Mouse (Mus musculus): ENCODE results near the gene Prpf18.
"Not testable (repeated sequence)": the region's sequence is repeated elsewhere in the genome, so short reads cannot be mapped to it uniquely, and the experiment has no call there.

The Prpf18 gene

DNA sequence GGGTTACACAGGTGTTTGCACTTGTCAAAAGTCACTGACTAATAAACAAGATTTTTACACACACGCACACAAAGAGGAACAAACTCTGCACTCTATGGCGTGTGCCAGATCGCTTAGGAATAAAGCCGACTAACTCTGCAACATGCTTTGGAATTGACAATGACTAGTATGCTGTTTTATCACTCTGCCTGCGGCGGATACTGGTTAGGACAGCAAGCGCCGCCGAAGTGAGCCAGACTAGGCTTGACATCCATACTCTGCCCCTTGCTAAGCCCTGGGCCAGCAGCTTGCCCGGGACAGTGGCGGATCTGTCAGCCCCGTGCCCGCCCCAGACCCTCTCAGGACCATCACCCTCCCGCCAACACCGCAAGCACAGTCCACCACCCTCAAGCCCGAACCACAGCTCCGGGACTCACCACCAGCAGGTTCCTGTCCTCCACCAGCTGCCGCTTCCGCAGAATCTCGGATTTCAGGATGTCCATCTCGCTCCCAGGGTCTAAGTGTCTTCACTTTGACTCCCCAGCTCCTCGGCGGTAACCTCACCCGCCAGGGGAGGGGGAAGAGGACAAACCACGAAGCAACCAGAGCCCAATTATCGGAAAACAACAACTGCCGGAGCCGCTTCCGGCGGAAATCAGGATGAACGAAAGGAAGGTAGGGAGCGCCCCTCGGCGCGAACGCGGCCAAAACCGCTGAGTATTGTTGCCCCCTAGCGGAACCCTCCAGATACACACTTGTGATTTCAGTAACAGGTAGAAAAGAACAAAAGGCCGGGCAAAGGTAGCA lies at the start of gene Prpf18:
Gene Prpf18, minus strand, starts transcription at position 614 of the 786 bp plus-strand sequence.
- DNase-seq (ENCODE audit: inconsistent age in 2 of 2, low spot score in 1 of 2) = peak; percentile 90 to 97

GRCm38 (mm10) chr2:4679886-4680285 lies 28.0 kb upstream of the Prpf18 start:
- DNase-seq (ENCODE audit: inconsistent age in 2 of 2, low spot score in 1 of 2) = no peak

- DNase-seq (ENCODE audit: inconsistent age in 2 of 2, low spot score in 1 of 2) = peak; percentile 70 to 73
Observed at GRCm38 (mm10) chr2:4671636-4672035, 19.7 kb upstream of the Prpf18 start.

GRCm38 (mm10) chr2:4669701-4670100 lies 17.8 kb upstream of the Prpf18 start:
- DNase-seq (ENCODE audit: inconsistent age in 2 of 2, low spot score in 1 of 2) = no peak

DNA sequence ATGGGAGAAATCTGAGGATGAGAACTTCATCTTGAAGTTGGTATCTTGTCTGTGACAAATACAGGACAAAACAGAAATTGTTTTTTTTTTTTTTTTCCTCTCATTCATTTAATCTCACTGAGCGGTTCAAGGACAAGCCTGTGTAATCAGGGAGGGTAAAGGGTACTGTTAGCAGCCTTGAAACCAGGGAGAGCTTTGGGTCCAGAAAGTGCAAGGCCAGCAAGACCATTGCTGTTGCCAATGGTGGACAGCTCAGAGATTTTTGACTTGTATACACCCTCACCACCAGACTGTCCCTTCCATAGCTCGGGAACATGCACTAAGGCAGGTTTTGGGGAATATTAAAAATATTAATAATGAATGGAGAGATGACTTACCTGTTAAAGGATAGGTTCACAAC lies 16.7 kb upstream of the Prpf18 start:
- DNase-seq (ENCODE audit: inconsistent age in 2 of 2, low spot score in 1 of 2) = peak; percentile 67 to 86

- peak; percentile 26 to 50 for DNase-seq (ENCODE audit: inconsistent age in 2 of 2, low spot score in 1 of 2)
Observed at GRCm38 (mm10) chr2:4660677-4661076, 8.8 kb upstream of the Prpf18 start.

GRCm38 (mm10) chr2:4649646-4650045 lies 2.3 kb downstream of the Prpf18 start:
- DNase-seq (ENCODE audit: inconsistent age in 2 of 2, low spot score in 1 of 2) = no peak

DNA sequence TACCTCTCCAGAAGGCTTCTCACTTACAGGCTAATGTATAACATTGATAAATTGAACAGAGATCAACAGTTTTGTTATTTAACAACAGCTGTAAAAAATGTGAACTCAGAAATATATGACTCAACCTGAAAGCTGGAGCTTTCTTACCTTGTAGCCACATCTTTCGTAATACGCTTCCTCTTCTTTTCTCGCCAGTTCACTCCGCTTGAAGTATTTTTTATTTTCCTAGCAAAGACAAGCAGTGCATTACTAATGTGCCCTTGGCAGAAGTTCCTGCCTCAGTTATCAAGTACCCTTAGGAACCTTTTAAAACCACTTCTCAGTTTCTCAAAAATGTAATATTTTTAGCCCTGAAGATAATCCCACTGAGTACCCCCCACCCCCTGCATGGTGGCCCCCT lies 3.8 kb downstream of the Prpf18 start:
- peak in 1 of 2 experiments; percentile 46 for DNase-seq (ENCODE audit: inconsistent age in 2 of 2, low spot score in 1 of 2)

- DNase-seq (ENCODE audit: inconsistent age in 2 of 2, low spot score in 1 of 2) = no peak
Observed at GRCm38 (mm10) chr2:4645066-4645465, 6.8 kb downstream of the Prpf18 start.

GRCm38 (mm10) chr2:4638189-4638588 lies 13.7 kb downstream of the Prpf18 start:
- no peak for DNase-seq (ENCODE audit: inconsistent age in 2 of 2, low spot score in 1 of 2)

DNA sequence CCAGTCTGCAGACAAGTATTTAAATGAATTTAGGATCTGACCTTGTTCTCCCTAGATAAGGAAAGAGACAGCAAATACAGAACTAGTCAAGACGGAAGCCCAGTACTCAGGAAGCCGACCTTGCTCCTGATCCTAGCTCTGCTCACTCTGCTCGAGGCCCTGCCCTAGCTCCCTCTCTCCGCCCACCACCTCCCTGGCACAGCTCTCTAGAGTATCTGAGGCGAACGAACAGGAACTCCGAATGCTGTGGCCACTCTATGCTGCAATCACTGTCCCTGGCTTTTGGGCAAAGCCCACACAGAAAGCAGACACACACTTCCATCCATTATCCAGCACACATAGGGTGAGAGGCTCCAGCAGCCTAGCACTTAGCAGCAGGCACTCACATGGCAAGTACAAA lies 15.3 kb downstream of the Prpf18 start:
- DNase-seq (ENCODE audit: inconsistent age in 2 of 2, low spot score in 1 of 2) = peak; percentile 52 to 78

- no peak for DNase-seq (ENCODE audit: inconsistent age in 2 of 2, low spot score in 1 of 2)
Observed at GRCm38 (mm10) chr2:4635804-4636203, 16.1 kb downstream of the Prpf18 start.

- no peak for DNase-seq (ENCODE audit: inconsistent age in 2 of 2, low spot score in 1 of 2)
Observed at GRCm38 (mm10) chr2:4630197-4630835, 21.6 kb downstream of the Prpf18 start.

DNA sequence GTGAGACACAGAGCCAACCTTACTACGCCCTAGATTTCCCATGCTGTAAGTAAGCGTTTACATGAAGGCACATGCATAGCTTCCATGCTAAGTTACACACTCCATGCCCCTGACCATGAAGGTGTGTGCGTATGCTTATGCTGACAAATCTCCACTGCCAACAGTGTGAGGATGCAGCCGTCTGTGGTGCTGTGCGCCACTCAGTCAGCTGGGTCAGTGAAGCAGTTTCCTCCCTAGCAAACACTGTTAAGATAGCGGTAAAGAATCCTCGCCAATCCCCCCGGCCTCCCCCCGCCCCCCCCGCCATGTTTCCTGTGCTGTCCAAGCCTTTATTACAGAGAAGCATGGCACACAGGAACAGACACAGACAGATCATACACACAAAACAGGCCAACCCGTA lies 22.4 kb downstream of the Prpf18 start:
- no peak for DNase-seq (ENCODE audit: inconsistent age in 2 of 2, low spot score in 1 of 2)

DNA sequence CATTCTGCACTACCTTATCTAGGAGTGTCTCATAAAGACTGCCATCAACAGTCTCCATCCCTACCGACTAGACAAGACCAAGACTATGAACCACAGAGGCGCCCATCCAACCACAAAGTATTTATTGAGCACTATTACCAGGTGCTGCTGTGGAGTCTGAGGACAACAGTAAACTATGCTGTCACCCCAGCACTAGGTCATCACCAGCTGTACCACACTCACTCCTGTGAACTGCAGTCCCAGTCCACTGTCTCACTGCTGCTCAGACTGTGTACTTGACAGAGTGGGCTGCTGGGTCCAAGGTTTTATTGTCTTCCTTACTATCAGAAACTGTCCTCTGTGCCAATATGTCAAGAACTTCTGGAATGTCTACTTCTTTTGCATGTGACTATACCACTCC lies 23.0 kb downstream of the Prpf18 start:
- no peak for DNase-seq (ENCODE audit: inconsistent age in 2 of 2, low spot score in 1 of 2)

GRCm38 (mm10) chr2:4626911-4627310 lies 25.0 kb downstream of the Prpf18 start:
- DNase-seq (ENCODE audit: inconsistent age in 2 of 2, low spot score in 1 of 2) = no peak

GRCm38 (mm10) chr2:4621471-4621985 lies 30.4 kb downstream of the Prpf18 start:
- no peak for DNase-seq (ENCODE audit: inconsistent age in 2 of 2, low spot score in 1 of 2)

- no peak for DNase-seq (ENCODE audit: inconsistent age in 2 of 2, low spot score in 1 of 2)
Observed at GRCm38 (mm10) chr2:4620640-4621401, 31.1 kb downstream of the Prpf18 start.

GRCm38 (mm10) chr2:4619893-4620593 lies 31.9 kb downstream of the Prpf18 start:
- DNase-seq (ENCODE audit: inconsistent age in 2 of 2, low spot score in 1 of 2) = no peak

DNA sequence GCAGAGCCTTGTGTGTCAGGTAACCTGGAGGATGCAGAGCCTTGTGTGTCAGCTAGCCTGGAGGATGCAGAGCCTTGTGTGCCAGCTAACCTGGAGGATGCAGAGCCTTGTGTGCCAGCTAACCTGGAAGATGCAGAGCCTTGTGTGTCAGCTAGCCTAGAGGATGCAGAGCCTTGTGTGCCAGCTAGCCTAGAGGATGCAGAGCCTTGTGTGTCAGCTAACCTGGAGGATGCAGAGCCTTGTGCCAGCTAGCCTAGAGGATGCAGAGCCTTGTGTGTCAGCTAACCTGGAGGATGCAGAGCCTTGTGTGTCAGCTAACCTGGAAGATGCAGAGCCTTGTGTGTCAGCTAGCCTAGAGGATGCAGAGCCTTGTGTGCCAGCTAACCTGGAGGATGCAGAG lies 32.8 kb downstream of the Prpf18 start:
- DNase-seq (ENCODE audit: inconsistent age in 2 of 2, low spot score in 1 of 2) = not testable (repeated sequence)

GRCm38 (mm10) chr2:4616995-4617394 lies 34.9 kb downstream of the Prpf18 start:
- no peak for DNase-seq (ENCODE audit: inconsistent age in 2 of 2, low spot score in 1 of 2)
